Mouse (Mus musculus): ENCODE measurements around the gene Enpp7.

The Enpp7 gene

GRCm38 (mm10) chr11:119036447-119036846 is 48.5 kb downstream of the Enpp7 start:
- DNase-seq (ENCODE audit: low read depth), result no peak

GRCm38 (mm10) chr11:119036934-119037779 is 49.2 kb downstream of the Enpp7 start:
- no peak for DNase-seq (ENCODE audit: low read depth)

GRCm38 (mm10) chr11:119037780-119038401 is 49.9 kb downstream of the Enpp7 start:
- DNase-seq (ENCODE audit: low read depth), result no peak

- peak; percentile 21 for DNase-seq (ENCODE audit: low read depth)
Measured at GRCm38 (mm10) chr11:119038744-119039484, 50.9 kb downstream of the Enpp7 start.

GRCm38 (mm10) chr11:119039732-119040512 is 51.9 kb downstream of the Enpp7 start:
- DNase-seq (ENCODE audit: low read depth), result no peak

- DNase-seq (ENCODE audit: low read depth), result peak; percentile 99
Measured at GRCm38 (mm10) chr11:119040600-119041324, 52.8 kb downstream of the Enpp7 start, which contains the start of gene Cbx8. TSS of gene Cbx8 (minus strand) at chr11:119040969.

- DNase-seq (ENCODE audit: low read depth), result no peak
Measured at GRCm38 (mm10) chr11:119041325-119041716, 53.3 kb downstream of the Enpp7 start.

GRCm38 (mm10) chr11:119041750-119042465 is 53.9 kb downstream of the Enpp7 start:
- DNase-seq (ENCODE audit: low read depth), result peak; percentile 69
